Mouse (Mus musculus) forebrain, embryonic 14.5 days (tissue): ENCODE data around the gene Taf3. TPM values are rescaled to one million over a fixed set of nuclear protein-coding genes. Genes with fewer than 3 reads are reported as not detected.

ENCODE experiments used
- ATAC-seq: fragments of 200-750 bp; cut with Nextera tagmentation; 2 replicates; pipeline ENCODE4 v1.8.0; 2017; ENCODE audit warnings: mild to moderate bottlenecking, moderate library complexity
- DNase-seq: peaks from one replicate; pipeline ENCODE4 v3.0.0-alpha.2; 2015; ENCODE audit warnings: low spot score
- H3K27ac ChIP-seq: fragments of 300-500 bp; sonication (generic); 2 replicates; pipeline ENCODE4 v1.5.1; 2014; ENCODE audit warnings: low read depth, mild to moderate bottlenecking, control low read depth, low read length, moderate library complexity
- H3K27me3 ChIP-seq: fragments of 300-500 bp; sonication (generic); replicated peaks from 2 replicates; pipeline ENCODE4 v1.6.1; 2014; ENCODE audit warnings: low read length, control low read depth, mixed read lengths; ENCODE audit not compliant: control insufficient read depth, insufficient read depth
- H3K36me3 ChIP-seq: fragments of 300-500 bp; sonication (generic); 2 replicates; pipeline ENCODE4 v1.6.1; 2014; ENCODE audit warnings: low read length, control low read depth; ENCODE audit not compliant: control insufficient read depth, insufficient read depth
- H3K4me1 ChIP-seq: fragments of 300-500 bp; sonication (generic); 2 replicates; pipeline ENCODE4 v1.6.1; 2014; ENCODE audit warnings: antibody characterized with exemption, low read length, control low read depth; ENCODE audit not compliant: control insufficient read depth, insufficient read depth
- H3K4me2 ChIP-seq: fragments of 300-500 bp; sonication (generic); 2 replicates; pipeline ENCODE4 v1.6.1; 2014; ENCODE audit warnings: mild to moderate bottlenecking, control low read depth, low read length
- H3K4me3 ChIP-seq: fragments of 300-500 bp; sonication (generic); 2 replicates; pipeline ENCODE4 v1.5.1; 2014; ENCODE audit warnings: low read depth, low read length, control low read depth
- H3K9ac ChIP-seq: fragments of 300-500 bp; sonication (generic); 2 replicates; pipeline ENCODE4 v1.6.1; 2014; ENCODE audit warnings: mild to moderate bottlenecking, low read length, control low read depth, moderate library complexity
- H3K9me3 ChIP-seq: fragments of 300-500 bp; sonication (generic); replicated peaks from 2 replicates; pipeline ENCODE4 v1.6.1; 2016; ENCODE audit warnings: low read length, control low read depth, mixed read lengths; ENCODE audit not compliant: control insufficient read depth
- WGBS: fragments of 180-500 bp; shearing (Covaris S2); extraction: QIAGEN DNeasy Blood & Tissue Kit; methylation state at CpG from one replicate; pipeline ENCODE4 v1.1.7; 2014; 5-methylcytosine and 5-hydroxymethylcytosine counted together
- polyA plus RNA-seq: library from polyadenylated mRNA; unstranded; fragments of >200 nt; fragmentation: Nextera tagmentation; extraction: Ambion mirVana; gene quantifications from 2 replicates; pipeline ENCODE4 v1.2.1, GENCODE M21; 2014

Gene Taf3
- polyA plus RNA-seq, 1 experiment from 2014 or later = 10.9 TPM

DNA sequence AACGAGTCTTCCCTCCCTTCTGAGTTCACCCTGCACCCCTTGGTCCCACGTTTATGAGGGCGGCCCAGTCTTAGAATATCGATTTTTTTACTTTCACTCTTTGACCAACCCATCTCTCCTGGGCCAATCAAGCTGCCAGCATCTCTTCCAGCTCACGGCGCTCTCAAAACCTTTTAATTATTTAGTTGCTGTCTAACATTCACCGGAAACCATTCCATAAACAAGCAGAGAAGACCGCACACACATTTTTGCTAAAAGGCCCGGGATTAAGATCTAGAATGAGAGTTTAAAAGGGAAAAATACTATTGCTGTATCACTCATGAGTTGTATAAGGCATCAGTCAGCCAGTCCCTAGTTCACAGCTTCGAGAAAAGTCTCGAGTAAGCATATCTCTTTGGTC is 168.1 kb downstream of the Taf3 start:
- DNase-seq (no peak), ATAC-seq (no peak)
- no peaks in the 10 kb centered on the region for H3K36me3 ChIP-seq
- no peak overlapping the region for H3K4me3 ChIP-seq
- no peak overlapping the region for H3K4me2 ChIP-seq
- no peak overlapping the region for H3K27ac ChIP-seq
- WGBS = 3% methylated on average over 11 of the region's 11 CpGs
- H3K9ac ChIP-seq = no peak overlapping the region
- peaks cover 87% of the 10 kb centered on the region for H3K27me3 ChIP-seq
- no peaks in the 10 kb centered on the region for H3K9me3 ChIP-seq
- peaks cover 4% of the 10 kb centered on the region; the same call in 1 of the 2 replicates for H3K4me1 ChIP-seq

DNA sequence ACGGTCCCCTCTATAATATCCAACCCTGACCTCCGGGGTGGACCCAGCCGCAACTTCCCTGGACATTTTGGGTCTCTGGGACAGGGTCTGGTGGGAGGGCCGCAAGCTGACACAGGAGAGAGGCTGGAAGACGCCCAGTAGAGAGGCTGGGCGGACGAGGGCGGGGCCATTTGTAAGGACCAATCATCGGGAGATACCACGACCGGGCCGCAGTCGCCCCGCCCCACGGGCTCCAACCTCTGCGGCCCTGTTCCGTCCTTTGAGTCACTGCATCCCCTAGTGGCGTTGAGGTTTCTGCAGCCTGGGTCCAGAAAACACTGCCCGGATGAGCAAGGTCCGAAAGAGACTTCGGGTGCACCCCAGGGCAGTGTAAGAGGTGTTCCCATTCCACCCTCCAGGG is 168.9 kb downstream of the Taf3 start:
- Histone ChIP-seq H3K4me2 (peak overlapping the region; percentile 62), H3K9me3 (no peaks in the 10 kb centered on the region), H3K27ac (no peak overlapping the region), H3K4me3 (peak overlapping the region; percentile 31), H3K27me3 (peaks cover 89% of the 10 kb centered on the region), H3K9ac (no peak overlapping the region), H3K36me3 (no peaks in the 10 kb centered on the region), H3K4me1 (peaks cover 4% of the 10 kb centered on the region; the same call in 1 of the 2 replicates)
- DNase-seq = peak; percentile 90
- 0% methylated on average over 21 of the region's 21 CpGs for WGBS
- ATAC-seq = peak; percentile 92

DNA sequence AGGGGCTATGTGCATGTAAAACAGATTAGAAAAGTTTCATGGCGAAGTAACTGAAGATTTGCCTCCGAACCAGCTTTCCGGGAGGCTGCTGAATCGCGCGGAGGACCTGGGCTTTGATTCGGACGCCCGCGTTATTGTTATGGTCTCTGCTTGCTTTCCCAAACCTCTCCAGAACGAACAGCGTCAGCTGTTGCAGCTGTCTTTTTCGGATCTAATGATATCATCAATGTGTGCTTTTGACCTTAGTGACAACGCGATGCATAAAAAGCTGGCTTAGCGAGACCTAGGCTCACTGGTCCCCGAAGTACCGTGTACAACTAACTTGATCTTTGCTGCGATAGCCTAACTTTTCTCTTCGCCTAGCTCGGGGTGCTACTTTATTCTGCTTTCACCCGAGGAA is 169.3 kb downstream of the Taf3 start:
- under 1% methylated on average over 22 of the region's 22 CpGs for WGBS
- no peaks in the 10 kb centered on the region for H3K9me3 ChIP-seq
- no peaks in the 10 kb centered on the region for H3K36me3 ChIP-seq
- ATAC-seq (peak; percentile 18), DNase-seq (no peak)
- H3K4me3 ChIP-seq = peak overlapping the region; percentile 31
- H3K4me2 ChIP-seq = peak overlapping the region; percentile 62
- no peak overlapping the region for H3K27ac ChIP-seq
- H3K9ac ChIP-seq = no peak overlapping the region
- peaks cover 89% of the 10 kb centered on the region for H3K27me3 ChIP-seq
- H3K4me1 ChIP-seq = peaks cover 4% of the 10 kb centered on the region; the same call in 1 of the 2 replicates

DNA sequence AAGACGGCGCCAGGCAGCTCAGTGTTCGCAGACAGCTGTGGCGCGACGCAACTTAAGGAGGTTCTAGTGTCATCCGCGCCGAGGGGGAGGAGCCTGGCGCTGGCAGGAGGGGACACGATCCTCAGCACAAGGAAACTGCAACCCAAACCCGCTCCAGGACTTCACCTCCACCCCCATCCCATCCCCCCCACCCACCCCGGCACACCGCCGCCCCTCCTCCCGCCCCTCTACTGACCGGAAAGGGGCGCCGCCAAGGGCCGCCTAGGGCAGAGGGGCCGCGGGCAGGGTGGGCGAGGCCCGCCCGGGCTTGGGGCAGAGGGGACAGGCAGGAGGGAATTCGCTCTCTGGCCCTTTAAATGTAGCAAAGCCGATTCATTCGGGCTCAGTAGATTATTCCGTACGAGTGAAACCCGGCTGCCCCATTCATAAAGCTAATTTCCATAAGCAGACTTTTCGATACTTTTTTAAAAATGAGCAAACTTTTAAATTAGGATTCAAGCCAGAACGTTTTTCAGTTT is 169.8 kb downstream of the Taf3 start:
- no peak overlapping the region for H3K9ac ChIP-seq
- ATAC-seq (peak; percentile 8; the same call in 1 of the 2 replicates), DNase-seq (no peak)
- peaks cover 88% of the 10 kb centered on the region for H3K27me3 ChIP-seq
- WGBS = under 1% methylated on average over 31 of the region's 33 CpGs
- H3K4me2 ChIP-seq = peak overlapping the region; percentile 62
- no peak overlapping the region for H3K27ac ChIP-seq
- no peaks in the 10 kb centered on the region for H3K9me3 ChIP-seq
- H3K4me1 ChIP-seq = peaks cover 4% of the 10 kb centered on the region; the same call in 1 of the 2 replicates
- H3K4me3 ChIP-seq = peak overlapping the region; percentile 31
- H3K36me3 ChIP-seq = no peaks in the 10 kb centered on the region

DNA sequence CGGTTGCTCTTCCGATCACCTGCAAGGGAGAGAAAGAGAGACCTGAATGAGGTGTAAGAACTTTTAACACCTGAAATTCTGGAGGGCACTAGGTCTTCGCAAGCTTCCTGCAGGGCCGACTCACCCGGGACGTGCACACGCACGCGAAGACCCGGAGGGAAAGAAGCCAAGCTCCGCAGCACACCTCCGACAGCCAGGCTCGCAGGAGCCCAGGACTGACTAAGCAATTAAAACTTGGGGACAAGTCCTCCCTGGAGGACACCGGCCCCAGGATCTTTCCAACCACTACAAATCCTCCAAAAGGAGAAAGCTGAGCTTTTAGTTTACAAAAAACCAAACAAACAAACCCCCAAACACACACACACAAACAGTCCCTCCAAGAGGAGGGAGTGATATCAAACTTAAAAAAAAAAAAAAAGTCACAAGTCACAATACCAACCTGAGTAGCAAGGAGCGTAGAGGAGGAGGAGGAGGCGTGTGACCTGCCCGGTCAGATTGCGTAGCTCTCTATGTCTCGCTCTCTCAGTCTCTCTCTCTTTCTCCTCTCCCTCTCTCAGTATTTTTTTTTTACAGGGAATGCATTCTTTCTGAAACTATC is 170.3 kb downstream of the Taf3 start:
- Histone ChIP-seq H3K4me1 (peaks cover 4% of the 10 kb centered on the region; the same call in 1 of the 2 replicates), H3K9me3 (no peaks in the 10 kb centered on the region), H3K27me3 (peaks cover 88% of the 10 kb centered on the region), H3K4me2 (peak overlapping the region; percentile 62), H3K4me3 (peak overlapping the region; percentile 31), H3K9ac (no peak overlapping the region), H3K27ac (no peak overlapping the region), H3K36me3 (no peaks in the 10 kb centered on the region)
- no peak for ATAC-seq
- DNase-seq = no peak
- WGBS = under 1% methylated on average over 19 of the region's 19 CpGs

DNA sequence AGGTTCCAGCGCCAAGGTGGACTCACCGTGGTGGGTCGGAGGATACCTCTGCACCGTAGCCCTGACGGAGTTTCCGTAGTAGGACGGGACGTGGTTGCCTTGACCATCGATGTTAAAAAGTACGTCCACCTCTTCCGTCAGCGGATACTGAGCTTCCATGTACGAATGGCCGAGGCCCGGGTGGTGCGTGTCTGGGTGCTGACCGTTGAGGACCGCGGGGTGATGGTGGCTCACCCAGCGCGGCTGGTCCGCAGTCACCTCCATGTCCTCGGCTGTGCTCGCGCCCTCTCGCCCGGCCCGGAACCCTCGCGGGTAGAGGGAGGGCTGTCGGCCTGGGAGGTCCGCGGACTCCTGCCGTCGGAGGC is 171.1 kb downstream of the Taf3 start:
- under 1% methylated on average over 35 of the region's 35 CpGs for WGBS
- Histone ChIP-seq H3K4me2 (peak overlapping the region; percentile 24; the same call in 1 of the 2 replicates), H3K9me3 (no peaks in the 10 kb centered on the region), H3K27ac (no peak overlapping the region), H3K4me3 (peak overlapping the region; percentile 10; the same call in 1 of the 2 replicates), H3K9ac (no peak overlapping the region), H3K36me3 (no peaks in the 10 kb centered on the region), H3K4me1 (peaks cover 4% of the 10 kb centered on the region; the same call in 1 of the 2 replicates), H3K27me3 (peaks cover 88% of the 10 kb centered on the region)
- no peak for ATAC-seq
- DNase-seq = no peak

DNA sequence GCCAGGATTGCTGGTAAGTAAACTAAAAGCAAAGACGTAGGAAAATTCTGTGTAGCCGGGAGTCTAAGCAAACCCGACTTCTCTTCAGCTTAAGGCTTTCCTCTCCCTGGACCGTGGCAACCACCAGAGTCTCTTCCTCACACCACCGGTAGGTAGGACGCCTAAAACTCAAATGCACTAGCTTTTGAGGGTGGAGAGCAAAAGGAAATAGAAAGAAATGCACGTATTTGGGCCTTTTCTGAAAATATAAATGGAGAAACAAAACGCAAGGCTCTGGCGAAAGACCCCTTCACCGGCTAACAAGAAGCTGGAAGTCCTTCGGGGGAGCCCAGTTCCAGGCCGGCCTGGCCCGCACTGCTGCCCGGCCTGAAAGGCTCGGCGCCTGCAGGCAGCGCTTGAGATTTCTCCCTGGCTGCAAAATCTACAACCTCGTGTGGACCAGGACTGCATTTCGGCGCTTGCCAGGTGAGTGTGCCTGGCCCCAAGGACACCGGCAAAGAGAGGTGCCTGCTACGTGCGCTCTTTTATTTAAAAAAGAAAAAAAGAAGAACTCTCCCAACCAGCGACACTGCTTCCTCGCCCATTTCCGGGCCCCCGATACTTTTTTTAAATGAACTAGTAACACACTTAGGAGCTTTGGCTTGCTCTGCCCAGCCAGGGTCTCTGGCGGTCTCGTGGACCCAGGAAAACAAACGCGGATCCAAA is 171.6 kb downstream of the Taf3 start:
- Histone ChIP-seq H3K4me1 (peaks cover 4% of the 10 kb centered on the region; the same call in 1 of the 2 replicates), H3K9ac (no peak overlapping the region), H3K4me3 (peak overlapping the region; percentile 10; the same call in 1 of the 2 replicates), H3K4me2 (peak overlapping the region; percentile 24; the same call in 1 of the 2 replicates), H3K27ac (no peak overlapping the region), H3K36me3 (no peaks in the 10 kb centered on the region), H3K27me3 (peaks cover 88% of the 10 kb centered on the region), H3K9me3 (no peaks in the 10 kb centered on the region)
- DNase-seq (no peak), ATAC-seq (no peak)
- 2% methylated on average over 31 of the region's 31 CpGs for WGBS

DNA sequence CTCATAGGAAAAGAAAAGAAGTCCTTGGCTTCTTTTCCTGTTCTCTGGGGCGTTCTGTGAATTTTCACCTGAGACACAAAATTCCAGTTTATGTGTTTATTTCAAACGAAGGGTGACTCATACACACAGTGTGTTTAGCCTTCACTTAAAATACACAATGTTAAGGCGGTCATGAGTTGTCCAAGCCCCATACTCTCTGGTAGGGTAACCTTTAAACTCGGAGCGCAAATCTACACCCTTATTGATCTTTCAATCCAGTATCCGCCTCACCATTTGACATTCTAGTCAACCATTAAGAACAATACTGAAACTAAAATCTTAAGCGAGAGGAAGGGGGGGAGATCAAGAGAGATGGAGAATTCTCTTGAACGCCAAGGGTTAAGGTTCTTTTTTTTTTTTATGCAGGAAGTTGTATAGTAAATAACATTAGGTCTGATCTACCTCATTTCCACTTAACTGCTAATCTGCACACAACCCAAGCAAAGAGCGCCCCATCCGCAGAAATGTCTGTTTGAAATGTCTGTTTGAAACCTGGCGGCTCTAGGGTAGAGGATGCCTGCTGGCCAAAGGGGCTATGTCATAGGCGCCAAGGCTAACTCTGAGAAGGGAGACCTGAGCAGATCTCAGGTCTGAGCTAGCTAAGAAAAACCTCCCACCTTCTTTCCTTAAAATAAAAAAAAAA is 172.6 kb downstream of the Taf3 start:
- ATAC-seq (no peak), DNase-seq (no peak)
- H3K4me3 ChIP-seq = no peak overlapping the region
- H3K36me3 ChIP-seq = no peaks in the 10 kb centered on the region
- WGBS = 5% methylated on average over 12 of the region's 12 CpGs
- no peak overlapping the region for H3K4me2 ChIP-seq
- no peak overlapping the region for H3K9ac ChIP-seq
- H3K27ac ChIP-seq = no peak overlapping the region
- H3K4me1 ChIP-seq = peaks cover 4% of the 10 kb centered on the region; the same call in 1 of the 2 replicates
- H3K9me3 ChIP-seq = no peaks in the 10 kb centered on the region
- peaks cover 87% of the 10 kb centered on the region for H3K27me3 ChIP-seq
